7 mouse cellular contexts compared by ENCODE assay signal in genomic region chr13:49146698-49147006, GRCm38 (mm10). TPM values are rescaled to one million over a fixed set of nuclear protein-coding genes. Genes with fewer than 3 reads are reported as not detected.
A peak's percentile ranks its signal among the peaks of the same experiment; 100 is the strongest.
DNase-seq lines count a peak whose midpoint lies in the region; ATAC-seq and TF ChIP-seq lines count a peak whose summit lies in the region.

No protein-coding gene starts in this region.

- H3K4me2 ChIP-seq in lung, embryonic 14.5 days = peak overlapping the region; percentile 96
- H3K4me2 ChIP-seq in embryonic facial prominence, embryonic 14.5 days (ENCODE audit: low read depth, low read length) = peak overlapping the region; percentile 92
- peak overlapping the region; percentile 87 for H3K4me2 ChIP-seq in hindbrain, embryonic 15.5 days
- peak overlapping the region; percentile 95 for H3K4me2 ChIP-seq in midbrain, postnatal 0 days (ENCODE audit: low read depth, low read length, poor library complexity, severe bottlenecking)

- H3K9me3 ChIP-seq in lung, embryonic 14.5 days (ENCODE audit: low read depth, low read length) = no peaks in the 10 kb centered on the region
- no peaks in the 10 kb centered on the region for H3K9me3 ChIP-seq in embryonic facial prominence, embryonic 14.5 days (ENCODE audit: control insufficient read depth, low read length)
- no peaks in the 10 kb centered on the region for H3K9me3 ChIP-seq in hindbrain, embryonic 15.5 days
- no peaks in the 10 kb centered on the region for H3K9me3 ChIP-seq in midbrain, postnatal 0 days (ENCODE audit: low read length)

- WGBS in lung, embryonic 14.5 days = under 1% methylated on average over 39 of the region's 44 CpGs
- under 1% methylated on average over 36 of the region's 44 CpGs for WGBS in embryonic facial prominence, embryonic 14.5 days
- WGBS in hindbrain, embryonic 15.5 days = 0% methylated on average over 25 of the region's 44 CpGs
- 1% methylated on average over 39 of the region's 44 CpGs for WGBS in midbrain, postnatal 0 days

- peak; percentile 15 for DNase-seq in lung, embryonic 14.5 days
- DNase-seq in lung, adult 18-20 months = no peak
- no peak for DNase-seq in embryonic facial prominence, embryonic 14.5 days (ENCODE audit: low spot score)
- DNase-seq in midbrain, postnatal 0 days (ENCODE audit: low spot score) = no peak
- DNase-seq in layer of hippocampus, adult 11-12 months (ENCODE audit: low spot score) = no peak

- H3K4me1 ChIP-seq in lung, embryonic 14.5 days (ENCODE audit: insufficient read depth) = no peaks in the 10 kb centered on the region; the same call in 1 of the 2 replicates
- peaks cover 6% of the 10 kb centered on the region; the same call in 1 of the 2 replicates for H3K4me1 ChIP-seq in embryonic facial prominence, embryonic 14.5 days (ENCODE audit: control insufficient read depth, insufficient read depth, low read length)
- peaks cover 55% of the 10 kb centered on the region for H3K4me1 ChIP-seq in hindbrain, embryonic 15.5 days (replicated peaks)
- peaks cover 16% of the 10 kb centered on the region for H3K4me1 ChIP-seq in midbrain, postnatal 0 days (ENCODE audit: insufficient read depth, low read length)

- H3K9ac ChIP-seq in lung, embryonic 14.5 days = peak overlapping the region; percentile 58
- peak overlapping the region; percentile 72 for H3K9ac ChIP-seq in embryonic facial prominence, embryonic 14.5 days (ENCODE audit: low read depth, low read length)
- H3K9ac ChIP-seq in hindbrain, embryonic 15.5 days = peak overlapping the region; percentile 94
- H3K9ac ChIP-seq in midbrain, postnatal 0 days (replicated peaks; ENCODE audit: low read length, poor library complexity, severe bottlenecking) = peak overlapping the region; percentile 99

- TF ChIP-seq CTCF in lung, embryonic 14.5 days (IDR thresholded peaks at IDR 0.05; ENCODE audit: low read depth) = no peak
- no peak for TF ChIP-seq CTCF in midbrain, postnatal 0 days (IDR thresholded peaks at IDR 0.05)

- peaks cover 50% of the 10 kb centered on the region for H3K27me3 ChIP-seq in lung, embryonic 14.5 days (ENCODE audit: insufficient read depth, low read length)
- peaks cover 26% of the 10 kb centered on the region for H3K27me3 ChIP-seq in embryonic facial prominence, embryonic 14.5 days (replicated peaks; ENCODE audit: control insufficient read depth, insufficient read depth, low read length)
- H3K27me3 ChIP-seq in hindbrain, embryonic 15.5 days = peaks cover 3% of the 10 kb centered on the region; the same call in 1 of the 2 replicates
- H3K27me3 ChIP-seq in midbrain, postnatal 0 days (ENCODE audit: insufficient read depth, low read length) = no peaks in the 10 kb centered on the region

- no peaks in the 10 kb centered on the region for H3K36me3 ChIP-seq in lung, embryonic 14.5 days (ENCODE audit: insufficient read depth)
- no peaks in the 10 kb centered on the region for H3K36me3 ChIP-seq in embryonic facial prominence, embryonic 14.5 days (ENCODE audit: control insufficient read depth, insufficient read depth, low read length)
- H3K36me3 ChIP-seq in hindbrain, embryonic 15.5 days = no peaks in the 10 kb centered on the region
- H3K36me3 ChIP-seq in midbrain, postnatal 0 days (ENCODE audit: insufficient read depth, low read length) = no peaks in the 10 kb centered on the region

- H3K27ac ChIP-seq in lung, embryonic 14.5 days (ENCODE audit: low read depth) = no peak overlapping the region
- no peak overlapping the region for H3K27ac ChIP-seq in embryonic facial prominence, embryonic 14.5 days (replicated peaks; ENCODE audit: low read depth, low read length)
- H3K27ac ChIP-seq in hindbrain, embryonic 15.5 days (replicated peaks) = peak overlapping the region; percentile 92
- peak overlapping the region; percentile 92 for H3K27ac ChIP-seq in midbrain, postnatal 0 days (ENCODE audit: low read depth, low read length)

- peak overlapping the region; percentile 64 for H3K4me3 ChIP-seq in lung, embryonic 14.5 days (ENCODE audit: low read depth, low read length)
- H3K4me3 ChIP-seq in embryonic facial prominence, embryonic 14.5 days (ENCODE audit: low read depth, low read length) = peak overlapping the region; percentile 64
- peak overlapping the region; percentile 87 for H3K4me3 ChIP-seq in hindbrain, embryonic 15.5 days
- peak overlapping the region; percentile 99 for H3K4me3 ChIP-seq in midbrain, postnatal 0 days (ENCODE audit: low read depth, low read length)

- no peak for ATAC-seq in lung, embryonic 14.5 days (ENCODE audit: insufficient read depth)
- peak; percentile 9; the same call in 1 of the 2 replicates for ATAC-seq in embryonic facial prominence, embryonic 14.5 days (ENCODE audit: low read depth)
- ATAC-seq in hindbrain, embryonic 15.5 days (ENCODE audit: low FRiP score, low read depth) = peak; percentile 12; the same call in 1 of the 2 replicates
- 0 out of 2 replicates have a peak, but pooled peaks have one; percentile 0 for ATAC-seq in midbrain, postnatal 0 days (ENCODE audit: low FRiP score)
- no peak for ATAC-seq in erythroblast, adult 5-6 weeks (replicated peaks; ENCODE audit: low FRiP score, poor library complexity, severe bottlenecking)

RNA-seq across cellular contexts. Expression of gene Wnk2, which starts 1.2 kb away (rescaled TPM):
- 1.5 and 1.8 TPM in 2 replicates for polyA plus RNA-seq in lung, embryonic 14.5 days (2014; fragmentation: Nextera tagmentation; extraction: Ambion mirVana)
- 3.1 and 3.3 TPM in 2 replicates for polyA plus RNA-seq in embryonic facial prominence, embryonic 14.5 days (2014; fragmentation: Nextera tagmentation; extraction: Ambion mirVana)
- 19.6 and 23.2 TPM in 2 replicates for polyA plus RNA-seq in hindbrain, embryonic 15.5 days (2015; fragmentation: Nextera tagmentation; extraction: Ambion mirVana)
- 62.9 and 63.4 TPM in 2 replicates for total RNA-seq in midbrain, postnatal 0 days (2014; rRNA removed)
- 15.2 and 17.7 TPM in 2 replicates for polyA plus RNA-seq in midbrain, postnatal 0 days (2015; fragmentation: Nextera tagmentation; extraction: Ambion mirVana)
- total RNA-seq in erythroblast, adult 5-6 weeks (2015; ENCODE audit: low replicate concordance) = not detected in 2 replicates
- total RNA-seq in erythroblast, adult 5-6 weeks (2017; ENCODE audit: low replicate concordance) = not detected in 2 replicates

RNA-seq across cellular contexts. Expression of gene Ninj1, which starts 40.6 kb away (rescaled TPM):
- polyA plus RNA-seq in lung, embryonic 14.5 days (2014; fragmentation: Nextera tagmentation; extraction: Ambion mirVana) = 39.4 and 44.2 TPM in 2 replicates
- polyA plus RNA-seq in embryonic facial prominence, embryonic 14.5 days (2014; fragmentation: Nextera tagmentation; extraction: Ambion mirVana) = 62.4 and 65.0 TPM in 2 replicates
- polyA plus RNA-seq in hindbrain, embryonic 15.5 days (2015; fragmentation: Nextera tagmentation; extraction: Ambion mirVana) = 28.2 and 32.3 TPM in 2 replicates
- 19.4 and 29.7 TPM in 2 replicates for total RNA-seq in midbrain, postnatal 0 days (2014; rRNA removed)
- polyA plus RNA-seq in midbrain, postnatal 0 days (2015; fragmentation: Nextera tagmentation; extraction: Ambion mirVana) = 34.8 and 36.5 TPM in 2 replicates
- 18.3 and 22.2 TPM in 2 replicates for total RNA-seq in erythroblast, adult 5-6 weeks (2015; ENCODE audit: low replicate concordance)
- 6.4 and 13.3 TPM in 2 replicates for total RNA-seq in erythroblast, adult 5-6 weeks (2017; ENCODE audit: low replicate concordance)

Comparison
In these comparisons a context has a peak if more than half of its experiments do, and no peak if none do; other contexts are left out.
1. ATAC-seq: peak in embryonic facial prominence, embryonic 14.5 days (single experiment), hindbrain, embryonic 15.5 days (single experiment) and midbrain, postnatal 0 days (single experiment); none in lung, embryonic 14.5 days (single experiment) and erythroblast, adult 5-6 weeks (single experiment).
2. H3K27ac ChIP-seq: peak in hindbrain, embryonic 15.5 days (single experiment) and midbrain, postnatal 0 days (single experiment); none in lung, embryonic 14.5 days (single experiment) and embryonic facial prominence, embryonic 14.5 days (single experiment).
3. Peak in every context shown above with its lines, with median percentiles within 50 percentile points of each other: H3K4me2 ChIP-seq, H3K4me3 ChIP-seq and H3K9ac ChIP-seq.